Mouse (Mus musculus): ENCODE data around the gene Polr2j. TPM values are rescaled to one million over a fixed set of nuclear protein-coding genes. Genes with fewer than 3 reads are reported as not detected.
A peak's percentile ranks its signal among the peaks of the same experiment; 100 is the strongest.

The Polr2j gene
- polyA plus RNA-seq, 1 experiment from 2014 or later: 312 TPM

DNA sequence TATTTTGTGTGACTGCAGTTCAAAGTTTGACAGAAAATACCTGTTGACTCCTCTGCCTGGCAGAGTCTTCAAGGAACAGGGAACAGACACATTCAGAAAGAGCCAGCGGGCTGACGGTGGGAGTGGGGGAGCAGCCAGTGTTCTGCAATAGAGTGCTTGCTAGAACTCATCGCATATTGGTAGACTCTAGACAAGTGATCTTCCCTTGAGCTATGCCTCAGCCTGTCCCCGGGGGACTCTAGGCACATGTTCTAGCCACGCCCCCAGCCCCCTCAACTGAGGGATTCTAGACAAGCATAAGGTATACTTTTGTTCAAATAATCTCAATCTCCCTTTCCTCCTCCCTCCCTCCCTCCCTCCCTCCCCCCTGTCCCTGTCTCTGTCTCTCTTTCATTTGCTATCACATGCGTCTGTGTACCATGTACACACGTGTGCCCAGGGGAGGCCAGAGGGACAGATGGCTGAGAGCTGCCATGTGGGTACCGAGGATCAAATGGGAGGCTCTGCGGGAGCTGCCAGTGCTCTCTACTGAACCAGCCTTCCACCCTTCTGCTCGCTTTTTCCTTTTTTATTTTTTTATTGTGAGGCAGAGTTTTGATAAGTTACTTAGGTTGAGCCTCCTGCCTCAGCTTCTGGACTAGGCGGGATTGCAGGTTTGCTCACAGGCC is 47.5 kb downstream of the Polr2j start:
- no peak for DNase-seq (ENCODE audit: low spot score)

DNA sequence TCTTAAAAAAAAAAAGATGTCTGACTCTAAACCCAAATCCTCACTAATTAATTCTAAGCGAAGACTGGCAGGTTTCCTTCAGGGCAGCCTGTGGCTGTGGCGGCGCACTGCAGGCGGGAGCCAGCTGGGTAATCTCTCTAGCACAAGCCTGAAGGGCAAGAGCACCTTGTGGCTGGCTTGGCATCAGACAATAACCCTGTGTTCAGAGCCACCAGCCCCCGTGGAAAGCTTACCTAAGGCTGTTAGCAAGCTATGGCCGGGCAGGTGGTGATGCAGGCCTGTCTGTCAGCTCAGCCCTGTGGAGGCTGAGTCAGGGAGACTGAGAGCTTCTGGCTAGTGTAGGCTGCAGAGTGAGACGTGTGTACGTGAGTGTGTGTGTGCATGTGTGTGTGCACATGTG is 48.8 kb downstream of the Polr2j start:
- no peak for DNase-seq (ENCODE audit: low spot score)

DNA sequence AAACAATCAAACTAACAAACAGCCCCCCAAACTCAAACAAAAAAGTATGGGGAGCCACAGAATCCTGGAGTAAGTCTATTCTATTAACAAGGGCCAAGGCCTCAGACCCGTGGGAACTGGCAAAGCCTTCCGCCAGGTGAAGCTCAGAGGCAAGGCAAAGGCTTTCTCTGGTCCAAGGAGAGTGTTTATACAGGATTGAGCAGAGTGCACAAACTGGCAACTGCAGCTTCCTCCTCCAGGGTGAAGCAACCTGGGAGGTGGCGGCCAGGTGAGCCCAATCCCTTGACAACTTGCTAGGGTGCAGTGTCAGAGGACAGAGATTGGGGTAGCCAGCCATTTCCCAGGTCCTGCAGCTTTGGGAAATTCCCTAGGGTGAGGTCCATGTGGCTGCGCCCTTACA is 50.9 kb downstream of the Polr2j start:
- no peak for DNase-seq (ENCODE audit: low spot score)

DNA sequence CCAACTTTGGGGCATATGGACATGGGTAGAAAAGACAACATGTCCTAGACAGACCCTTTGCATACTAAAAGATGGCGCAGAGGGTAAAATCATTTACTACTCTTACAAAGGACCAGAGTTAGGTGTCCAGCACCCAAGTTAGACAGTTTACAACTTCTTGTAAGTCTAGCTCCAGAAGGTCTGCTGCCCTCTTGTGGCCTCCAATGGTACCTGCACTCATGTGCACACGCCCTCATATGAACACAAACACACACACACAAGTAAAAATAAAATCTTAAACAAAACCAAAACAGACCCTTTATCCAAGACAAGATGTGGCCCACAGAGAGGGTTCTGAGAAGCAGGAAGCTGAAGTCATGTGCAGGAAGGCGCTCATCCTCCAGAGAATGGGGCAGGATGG is 51.6 kb downstream of the Polr2j start:
- DNase-seq (ENCODE audit: low spot score): no peak

DNA sequence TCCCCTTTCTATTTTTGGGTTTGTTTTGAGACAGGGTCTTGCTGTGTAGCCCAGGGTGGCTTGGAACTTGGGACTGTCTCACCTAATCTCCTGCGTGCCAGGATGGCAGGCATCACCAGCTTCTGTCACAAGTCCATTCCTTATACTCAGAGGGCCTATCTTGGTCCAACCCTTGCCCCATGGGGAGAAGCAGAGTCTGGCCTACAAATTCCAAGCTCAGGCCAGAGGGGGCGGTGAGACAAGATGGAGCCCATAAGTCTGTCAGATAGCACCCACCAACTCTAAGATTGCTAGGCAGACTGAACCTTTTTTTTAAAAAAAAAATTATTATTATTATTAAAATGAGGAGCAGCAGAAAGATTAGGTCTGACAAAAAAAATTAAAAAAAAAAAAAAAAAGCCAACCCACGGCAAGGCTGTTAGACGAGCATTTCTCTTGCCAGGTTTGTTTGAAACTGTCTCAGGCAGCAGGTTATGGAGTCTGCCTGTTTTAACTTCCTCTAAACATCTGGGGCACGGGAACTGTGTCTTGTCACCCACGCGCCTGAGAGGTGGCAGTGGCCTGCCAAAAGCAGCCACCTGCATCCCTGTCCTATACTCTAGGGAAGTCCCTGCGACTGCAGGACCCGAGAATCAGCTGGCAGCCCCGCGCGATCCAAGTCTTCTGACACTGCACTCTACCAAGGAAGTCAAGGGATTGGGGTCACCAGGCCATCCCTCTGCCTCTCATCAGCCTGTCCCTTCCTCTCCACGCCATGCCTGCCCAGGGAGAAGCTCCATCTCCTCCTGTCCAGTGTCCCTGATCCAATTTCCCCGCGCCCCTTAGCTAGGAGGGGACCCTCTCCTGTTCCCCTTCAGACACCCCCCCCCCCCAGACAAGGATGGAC is 53.4 kb downstream of the Polr2j start:
- DNase-seq (ENCODE audit: low spot score): peak; percentile 77

DNA sequence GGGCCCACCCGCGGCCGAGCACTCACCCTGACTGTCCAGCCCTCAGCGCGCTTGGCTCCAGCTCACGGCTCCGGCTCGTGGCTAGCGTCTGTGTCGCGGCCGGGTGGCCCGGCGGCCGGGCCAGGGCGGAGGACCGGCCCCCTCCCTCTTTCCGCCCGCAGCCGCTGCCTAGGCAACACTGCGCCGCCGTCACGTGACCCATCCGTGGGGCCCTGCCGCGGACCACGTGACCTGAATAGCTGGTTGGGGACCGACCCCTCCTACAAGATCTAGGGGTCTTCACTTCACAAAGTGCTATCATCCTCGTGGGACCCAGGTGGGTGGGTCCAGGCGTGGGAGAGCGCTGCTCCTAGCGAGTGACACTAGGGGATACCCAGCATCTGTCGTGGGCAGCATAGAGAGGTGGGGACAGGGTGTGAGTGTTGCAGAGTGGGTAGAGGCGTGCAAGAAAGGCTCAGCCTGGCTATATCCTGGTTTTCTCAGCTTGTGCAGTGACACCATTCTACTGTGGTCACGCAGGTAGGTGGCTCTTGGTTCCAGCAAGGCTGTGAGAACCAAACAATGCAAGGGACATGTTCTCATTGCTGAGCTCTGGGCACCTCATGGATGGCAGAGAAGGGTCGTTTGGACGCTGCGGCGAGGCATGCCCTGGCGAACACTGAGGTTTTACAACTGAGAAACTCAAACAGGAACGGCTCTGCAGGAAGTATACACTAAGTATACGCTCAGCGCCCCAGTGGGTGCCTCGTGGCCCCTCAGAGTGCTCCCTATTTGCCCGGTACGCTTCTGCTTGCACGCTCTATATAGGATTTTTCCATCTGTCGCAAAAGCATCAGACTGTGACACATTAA is 54.3 kb downstream of the Polr2j start, which contains the start of gene Orai2:
Gene Orai2 (minus strand): TSS at position 202 of the 851 bp plus-strand sequence.
- peak; percentile 89 for DNase-seq (ENCODE audit: low spot score)

DNA sequence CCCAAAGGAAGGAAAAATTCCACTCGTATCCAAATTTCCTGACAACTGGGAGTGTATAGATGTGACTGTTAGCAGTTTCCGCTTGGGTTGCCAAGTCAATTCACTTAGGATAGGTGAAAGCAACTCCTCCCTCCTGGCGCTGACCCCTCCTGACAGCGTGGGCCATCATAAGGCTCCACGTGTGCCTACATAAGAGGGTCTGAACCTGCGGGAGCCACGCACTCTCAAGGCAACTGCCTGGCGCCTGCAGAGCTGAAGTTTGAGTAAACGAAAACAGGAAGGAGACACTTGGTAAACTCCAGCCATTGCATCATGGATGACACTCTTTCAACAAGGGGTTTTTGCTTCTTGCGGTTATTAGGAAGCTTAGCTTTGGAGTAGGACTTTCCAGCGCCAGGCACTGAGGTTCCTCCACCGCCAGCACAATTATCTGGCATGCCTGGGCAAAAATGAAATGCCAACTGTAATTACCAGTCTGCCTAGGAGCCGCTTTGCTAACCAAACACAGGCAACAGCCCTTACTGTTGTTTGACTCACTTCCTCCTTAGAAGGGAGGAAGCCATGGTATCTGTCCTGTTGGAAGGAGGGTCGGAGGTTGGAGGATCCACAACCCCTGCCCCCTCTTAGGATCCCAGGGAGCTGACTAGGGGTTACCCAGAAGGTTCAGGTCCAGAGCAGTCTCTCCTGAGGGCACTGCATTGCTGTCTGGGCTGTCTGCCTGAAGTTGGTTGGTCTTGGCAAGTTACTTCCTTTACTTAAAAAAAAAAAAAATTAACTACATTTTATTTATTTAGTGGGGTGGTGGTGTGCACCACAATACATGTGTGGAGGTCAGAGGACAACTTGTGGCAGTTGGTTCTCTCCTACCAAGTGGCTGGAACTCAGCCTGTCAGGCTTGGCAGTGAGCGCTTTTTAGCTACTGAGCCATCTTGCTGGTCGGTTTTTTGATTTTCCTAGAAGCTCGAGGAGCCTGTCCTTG is 55.2 kb downstream of the Polr2j start:
- peak; percentile 57 for DNase-seq (ENCODE audit: low spot score)

Small RNA genes lying within 50 kb of the gene (microRNA-seq; reads per million reads assigned to microRNA genes)
- not detected for gene Mir7035 (ENCODE audit: borderline number of aligned reads)

Other genes starting within 250 kb of the Polr2j start
- 23.7 and 29.1 TPM in 2 replicates for gene Hspb1, start 228.7 kb upstream of the Polr2j start, polyA plus RNA-seq (2015; fragmentation: Nextera tagmentation; extraction: Ambion mirVana)
- 69.4 and 69.8 TPM in 2 replicates for gene Ywhag, start 182.0 kb upstream of the Polr2j start, polyA plus RNA-seq (2015; fragmentation: Nextera tagmentation; extraction: Ambion mirVana)
- gene Ssc4d, start 142.1 kb upstream of the Polr2j start, polyA plus RNA-seq (2015; fragmentation: Nextera tagmentation; extraction: Ambion mirVana): 1.6 and 2.7 TPM in 2 replicates
- 0.53 and 0.64 TPM in 2 replicates for gene Zp3, start 136.5 kb upstream of the Polr2j start, polyA plus RNA-seq (2015; fragmentation: Nextera tagmentation; extraction: Ambion mirVana)
- gene Dtx2, start 121.8 kb upstream of the Polr2j start, polyA plus RNA-seq (2015; fragmentation: Nextera tagmentation; extraction: Ambion mirVana): 43.9 and 46.0 TPM in 2 replicates
- gene Upk3b, start 78.1 kb upstream of the Polr2j start, polyA plus RNA-seq (2015; fragmentation: Nextera tagmentation; extraction: Ambion mirVana): 0.32 and 0.48 TPM in 2 replicates
- gene Upk3bl, start 62.1 kb upstream of the Polr2j start, polyA plus RNA-seq (2015; fragmentation: Nextera tagmentation; extraction: Ambion mirVana): 2.1 and 8.2 TPM in 2 replicates
- 11.2 and 13.3 TPM in 2 replicates for gene Rasa4, start 32.7 kb upstream of the Polr2j start, polyA plus RNA-seq (2015; fragmentation: Nextera tagmentation; extraction: Ambion mirVana)
- 66.5 and 67.6 TPM in 2 replicates for gene Lrwd1, start 19.4 kb downstream of the Polr2j start, polyA plus RNA-seq (2015; fragmentation: Nextera tagmentation; extraction: Ambion mirVana)
- 38.0 and 38.5 TPM in 2 replicates for gene Alkbh4, start 19.5 kb downstream of the Polr2j start, polyA plus RNA-seq (2015; fragmentation: Nextera tagmentation; extraction: Ambion mirVana)
- 54.7 and 67.8 TPM in 2 replicates for gene Orai2, start 54.1 kb downstream of the Polr2j start, polyA plus RNA-seq (2015; fragmentation: Nextera tagmentation; extraction: Ambion mirVana)
- 60.0 and 65.9 TPM in 2 replicates for gene Prkrip1, start 82.3 kb downstream of the Polr2j start, polyA plus RNA-seq (2015; fragmentation: Nextera tagmentation; extraction: Ambion mirVana)
- 2.6 and 2.7 TPM in 2 replicates for gene Sh2b2, start 129.9 kb downstream of the Polr2j start, polyA plus RNA-seq (2015; fragmentation: Nextera tagmentation; extraction: Ambion mirVana)

All from thymus, postnatal 0 days (tissue).